Mouse (Mus musculus): ENCODE data around the gene March4.

DNA sequence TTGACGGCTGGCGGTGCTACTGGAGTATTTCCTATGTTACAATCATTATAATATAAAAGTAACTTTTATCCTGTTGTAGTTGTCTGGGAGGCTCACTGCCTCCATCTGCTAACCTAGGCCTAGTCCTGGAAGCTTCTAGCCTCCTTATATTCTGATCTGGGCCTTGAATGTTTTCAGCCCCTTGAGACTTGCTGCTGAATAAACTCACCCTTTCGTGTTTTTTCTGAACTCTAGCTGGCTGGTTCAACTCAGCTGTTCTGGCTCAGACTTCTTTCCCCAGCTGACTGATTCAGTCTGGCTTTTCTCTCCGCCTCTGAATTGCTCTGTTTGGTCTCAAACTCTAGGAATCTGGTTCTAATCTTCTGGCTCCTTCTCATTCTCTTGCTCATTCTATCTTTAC lies 47.2 kb upstream of the March4 start:
- no peak for TF ChIP-seq EP300 (IDR thresholded peaks at IDR 0.05; ENCODE audit: low read depth)
- no peak for TF ChIP-seq CTCF (IDR thresholded peaks at IDR 0.05; ENCODE audit: low read depth)

Measured in liver, postnatal 0 days (tissue).